Mouse (Mus musculus) ovary, postnatal 36 days (tissue): ENCODE results near the gene Nfic.
"Not testable (repeated sequence)": the region's sequence is repeated elsewhere in the genome, so short reads cannot be mapped to it uniquely, and the experiment has no call there.

Experiments used
- DNase-seq: peaks from one replicate; pipeline ENCODE4 v3.0.0; 2022; ENCODE audit warnings: low spot score, mixed read lengths

Nfic gene

DNA sequence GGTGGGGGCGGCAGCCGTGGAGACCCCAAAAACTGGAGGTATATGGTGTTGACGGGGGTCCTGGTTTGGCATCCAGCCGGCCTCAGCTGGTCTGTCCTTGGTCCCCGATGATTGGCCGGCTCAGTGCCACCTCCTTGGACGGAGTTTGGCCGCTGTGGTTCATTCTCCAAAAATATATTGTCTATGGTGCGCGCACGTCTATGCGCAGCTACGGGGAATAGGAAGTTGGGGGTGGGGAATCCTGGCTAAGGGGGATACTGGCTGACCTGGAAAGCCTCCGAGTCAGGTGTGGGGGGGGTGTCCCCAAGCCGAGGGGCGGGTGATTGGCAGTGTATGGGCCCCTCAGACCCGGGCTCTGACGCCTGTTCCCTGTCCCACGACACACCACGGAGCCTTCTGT lies 5.0 kb upstream of the Nfic start:
- DNase-seq = peak; percentile 2

DNA sequence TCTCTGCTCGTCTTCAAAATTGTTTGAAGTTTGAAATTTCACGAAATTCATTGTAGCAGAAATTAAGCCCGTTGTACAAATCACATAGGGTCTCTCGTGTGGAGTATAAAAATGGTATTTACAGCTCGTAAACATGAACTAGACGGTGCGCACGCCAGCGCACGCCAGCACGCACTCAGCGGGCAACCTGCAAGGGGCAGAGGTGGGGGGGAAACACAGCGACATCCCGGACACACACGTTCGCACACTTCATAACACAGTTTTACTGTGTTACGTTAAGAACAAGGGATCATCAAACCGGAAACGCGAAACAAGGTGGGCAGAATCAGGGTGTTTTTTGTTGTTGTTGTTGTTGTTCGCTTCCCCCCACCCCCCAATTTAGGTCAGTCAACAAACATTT lies 4.0 kb upstream of the Nfic start:
- DNase-seq = peak; percentile 1

DNA sequence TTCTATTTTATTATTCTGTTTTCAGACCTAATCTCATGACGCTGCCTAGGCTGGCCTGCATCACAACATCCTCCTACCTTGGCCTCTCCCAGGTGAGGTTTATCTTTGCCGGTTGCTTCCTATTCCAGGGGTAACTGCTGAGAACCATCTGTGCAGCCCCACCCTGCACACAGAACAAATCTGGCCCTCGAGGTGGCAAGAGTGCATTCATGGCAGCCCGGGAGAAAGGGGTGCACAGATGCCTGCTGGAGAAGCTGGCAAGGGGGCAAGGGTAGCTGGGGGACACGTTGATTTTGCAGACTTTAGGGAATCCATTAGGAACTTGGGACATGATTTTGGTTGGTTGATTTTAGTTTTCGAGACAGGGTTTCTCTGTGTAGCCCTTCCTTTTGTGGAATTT lies 2.8 kb upstream of the Nfic start:
- peak; percentile 1 for DNase-seq

DNA sequence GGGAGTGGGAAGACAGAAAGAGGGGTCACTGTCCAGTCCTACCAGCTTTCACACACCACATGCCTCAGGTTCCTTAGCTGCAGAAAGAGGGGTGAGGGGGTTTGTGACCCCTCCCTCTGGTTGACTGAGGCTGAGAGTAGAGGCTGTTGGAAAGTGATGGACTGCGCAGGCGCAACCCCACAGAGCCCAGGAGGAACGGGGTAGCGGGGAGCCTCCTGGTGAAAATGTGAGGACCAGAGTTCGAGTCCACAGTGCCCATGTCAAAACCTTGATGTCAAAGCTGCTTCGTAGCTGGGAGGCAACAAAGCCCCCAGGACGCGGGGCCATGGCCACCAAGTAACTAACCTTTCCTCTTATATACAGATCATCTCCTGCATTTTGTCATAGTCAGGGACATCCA lies 2.2 kb upstream of the Nfic start:
- peak; percentile 1 for DNase-seq

DNA sequence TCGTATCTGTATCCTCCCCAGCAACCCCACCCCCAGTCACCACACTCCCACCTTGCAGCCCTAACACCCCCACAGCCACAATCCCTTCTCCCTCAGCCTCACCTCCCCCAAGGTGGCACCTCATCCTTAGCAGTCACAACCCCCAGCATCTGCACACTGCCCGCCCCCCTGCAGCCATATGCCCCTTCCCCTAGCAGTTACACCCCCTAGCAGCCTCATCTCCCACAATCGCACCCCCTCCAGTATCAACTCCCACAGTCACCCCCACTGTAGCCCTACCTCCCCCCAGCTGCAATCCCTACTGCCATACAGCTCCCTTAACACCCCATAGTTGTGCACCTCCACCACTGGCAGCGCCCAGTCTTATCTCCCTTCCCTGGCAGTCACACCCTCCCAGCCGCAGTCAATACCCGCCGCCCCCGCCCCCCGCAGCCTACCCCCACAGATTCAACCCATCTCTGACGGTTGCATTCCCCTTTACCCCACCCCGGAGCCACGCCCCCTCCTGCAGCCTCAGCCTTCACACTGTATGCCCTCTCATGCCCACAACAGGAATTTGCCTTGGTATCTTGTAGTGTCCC lies 1.6 kb upstream of the Nfic start:
- peak; percentile 1 for DNase-seq

DNA sequence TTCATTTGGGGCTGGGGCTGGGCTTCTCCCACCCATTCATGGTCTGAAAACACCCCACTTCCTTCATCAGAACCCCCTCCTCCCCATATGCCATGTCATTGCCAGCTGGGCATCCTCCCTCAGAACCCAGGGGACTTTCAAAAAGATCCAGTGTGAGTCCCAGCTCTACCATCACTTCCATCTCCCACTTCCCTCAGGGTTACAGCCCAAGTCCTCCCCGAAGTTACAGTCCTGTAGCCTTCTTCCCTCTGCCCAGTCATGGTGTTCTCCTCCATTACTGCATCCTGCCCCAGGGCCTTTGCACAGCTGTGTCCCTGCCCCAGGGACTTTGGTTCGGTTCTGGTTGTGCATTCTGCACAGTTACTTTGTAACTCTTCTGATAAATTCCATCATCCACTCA lies 1.3 kb downstream of the Nfic start:
- no peak for DNase-seq

DNA sequence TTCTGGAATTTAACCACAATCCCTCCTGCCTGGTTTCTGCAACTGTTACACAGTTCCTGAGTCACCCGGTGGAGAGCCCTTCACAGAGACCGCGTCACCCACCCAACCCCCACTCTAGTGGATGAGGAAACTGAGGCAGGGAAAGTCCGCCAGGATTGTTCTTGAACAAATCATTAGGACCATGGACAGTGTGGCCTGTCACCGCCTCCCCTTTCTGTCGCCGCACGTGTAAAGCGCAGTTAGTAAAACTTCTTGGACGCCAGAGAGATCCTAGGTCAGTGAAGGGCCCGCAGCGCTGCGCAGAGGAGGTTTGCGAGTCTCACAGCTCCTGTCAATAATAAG lies 2.5 kb downstream of the Nfic start:
- DNase-seq = no peak

DNA sequence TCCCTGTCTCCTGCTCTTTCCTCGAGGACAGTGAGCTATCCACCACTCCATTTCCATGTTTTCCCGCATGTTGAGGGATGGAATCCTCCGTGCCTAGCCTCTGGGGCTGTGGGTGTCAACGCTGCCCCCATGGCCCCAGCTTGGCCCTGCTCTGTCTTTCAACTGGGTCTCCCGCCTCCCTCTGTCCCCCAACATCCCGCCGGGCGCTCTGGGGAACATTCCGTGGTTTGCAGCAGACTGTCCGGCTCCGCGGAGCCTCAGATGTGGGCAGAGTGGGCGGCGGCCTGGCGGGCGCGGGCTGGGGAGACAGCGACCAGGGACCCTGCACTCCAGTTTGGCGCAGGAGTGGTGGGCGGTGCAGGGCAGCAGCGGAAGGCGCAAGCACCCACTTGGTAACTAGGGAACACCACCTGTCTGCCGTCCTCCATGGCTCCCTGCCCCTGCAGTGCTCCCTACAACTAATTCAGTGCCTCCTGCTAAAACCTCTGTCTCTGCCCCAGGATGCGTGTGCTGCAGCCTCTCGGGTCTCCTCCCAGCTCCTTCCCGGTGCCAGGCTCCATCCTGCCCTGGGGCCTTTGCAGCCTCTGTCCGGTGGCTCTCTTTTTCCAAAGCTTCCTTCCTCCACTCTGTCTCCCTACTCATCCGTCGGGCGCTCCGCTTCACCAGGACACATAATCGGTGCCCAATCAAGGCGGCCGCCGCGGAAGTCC lies 3.0 kb downstream of the Nfic start:
- no peak for DNase-seq

DNA sequence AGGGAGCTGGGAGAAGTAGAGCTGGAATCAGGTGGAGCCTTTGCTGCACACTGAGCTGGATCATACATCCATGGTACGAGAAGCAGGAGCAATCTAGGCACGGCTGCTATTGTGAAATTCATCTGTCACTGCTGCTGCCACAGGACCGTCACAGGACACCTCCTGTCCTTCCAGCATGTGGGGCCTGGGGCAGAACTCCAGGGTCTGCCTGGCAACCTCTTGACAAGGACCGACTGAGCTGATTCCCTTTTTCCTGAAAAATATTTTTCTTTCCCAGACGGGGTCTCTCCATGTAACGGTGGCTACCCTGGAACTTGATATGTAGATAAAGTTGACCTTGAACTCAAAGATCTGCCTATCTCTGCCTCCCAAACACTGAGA lies 4.1 kb downstream of the Nfic start:
- no peak for DNase-seq

DNA sequence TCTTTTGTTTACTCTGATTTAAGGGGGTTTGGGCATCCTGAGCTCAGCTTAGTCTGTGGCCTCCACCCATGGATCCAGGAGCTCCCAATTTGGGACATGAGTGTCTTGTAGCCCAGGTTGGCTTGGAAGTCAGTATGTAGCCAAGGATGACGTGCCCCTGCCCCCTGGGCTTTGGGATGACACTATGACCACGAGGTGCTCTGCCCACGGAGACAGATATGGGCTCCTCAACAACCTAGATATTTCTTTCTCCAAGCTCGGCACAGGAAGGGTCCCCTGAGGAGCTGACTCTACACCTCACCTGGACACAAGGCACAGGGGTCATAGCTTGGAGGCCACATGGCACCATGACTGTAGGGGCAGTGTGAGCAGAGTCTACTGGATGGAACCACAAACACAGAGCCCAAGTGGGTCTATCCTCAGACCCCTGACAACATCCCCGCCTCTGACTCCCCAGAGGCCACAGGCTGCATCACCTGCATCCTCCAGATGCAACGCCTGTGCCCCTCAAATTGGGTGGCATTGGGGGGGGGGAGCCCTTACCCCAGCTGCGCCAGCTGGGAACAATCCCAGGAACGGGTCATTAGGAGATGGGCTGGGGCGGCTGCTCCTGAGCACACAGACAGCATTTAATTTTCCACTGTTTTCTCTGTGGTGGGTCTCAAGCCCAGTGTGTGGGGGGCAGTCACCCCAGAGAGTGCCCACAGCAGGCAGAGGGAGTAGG lies 4.6 kb downstream of the Nfic start:
- DNase-seq = peak; percentile 2

DNA sequence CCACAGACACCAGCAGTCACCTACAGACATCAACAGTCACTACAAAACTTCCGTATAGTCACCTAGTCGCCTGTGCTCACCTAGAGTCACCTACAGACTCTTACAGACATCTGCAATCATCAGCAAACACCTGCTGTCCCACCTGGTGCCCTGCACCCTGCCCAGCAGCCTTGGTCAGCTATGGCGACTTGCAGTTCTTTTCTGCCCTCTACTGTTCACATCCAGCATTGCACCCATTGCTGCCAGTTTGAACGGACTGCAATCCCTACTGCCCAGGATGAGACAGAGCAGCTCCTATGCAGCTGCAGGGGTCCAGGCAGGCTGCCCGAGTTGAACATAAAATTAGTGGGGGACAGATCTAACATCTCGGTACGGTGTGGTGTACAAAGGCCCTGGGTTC lies 5.3 kb downstream of the Nfic start:
- DNase-seq = peak; percentile 66

DNA sequence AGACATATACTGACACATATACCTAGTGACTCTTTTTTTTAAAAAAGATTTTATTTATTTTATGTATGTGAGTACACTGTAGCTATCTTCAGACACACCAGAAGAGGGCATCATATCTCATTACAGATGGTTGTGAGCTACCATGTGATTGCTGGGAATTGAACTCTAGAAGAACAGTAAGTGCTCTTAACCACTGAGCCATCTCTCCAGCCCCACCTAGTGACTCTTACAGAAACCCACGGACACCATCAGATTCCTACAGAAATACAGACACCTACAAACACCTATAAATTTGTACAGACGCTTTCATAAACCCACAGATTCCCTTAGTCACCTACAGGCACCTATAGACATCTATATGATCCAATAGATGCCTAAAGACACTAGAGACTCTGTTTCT lies 9.9 kb downstream of the Nfic start:
- DNase-seq = not testable (repeated sequence)

DNA sequence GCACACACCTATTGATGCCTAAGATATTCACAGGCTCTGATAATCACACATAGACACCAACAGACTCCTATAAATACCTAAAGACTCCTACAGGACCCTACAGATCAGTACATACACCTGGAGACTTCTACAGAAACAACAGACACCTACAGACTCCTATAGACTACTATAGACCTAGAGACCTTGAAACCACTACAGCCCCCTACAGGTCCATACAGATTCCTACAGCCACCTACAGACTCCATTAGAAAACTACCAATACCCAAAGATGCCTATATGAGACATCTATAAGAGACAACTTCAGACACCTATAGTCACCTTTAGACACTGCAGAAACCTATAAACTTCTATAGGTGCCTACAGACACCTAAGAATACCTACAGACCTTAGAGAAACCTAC lies 14.4 kb downstream of the Nfic start:
- no peak for DNase-seq

DNA sequence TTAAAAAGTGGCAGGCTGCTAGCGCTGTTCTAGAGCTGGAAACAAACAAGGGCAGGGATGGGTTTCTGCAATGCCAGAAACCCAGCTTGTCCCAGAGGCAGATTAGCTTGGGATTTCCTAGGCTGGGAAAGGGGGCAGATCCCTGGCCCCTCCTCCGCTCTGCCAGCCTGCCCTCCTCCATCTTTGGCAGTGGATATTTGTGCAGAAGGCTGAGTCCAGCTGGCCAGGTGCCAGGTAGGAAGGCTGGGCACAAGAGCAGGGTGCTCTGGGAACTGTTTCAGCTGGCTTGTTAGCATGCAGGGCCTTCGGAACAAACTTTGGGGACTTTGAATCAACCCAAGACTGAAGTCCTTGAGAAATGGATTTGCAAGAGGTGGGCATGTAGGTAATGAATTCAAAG lies 20.0 kb downstream of the Nfic start:
- DNase-seq = peak; percentile 81

DNA sequence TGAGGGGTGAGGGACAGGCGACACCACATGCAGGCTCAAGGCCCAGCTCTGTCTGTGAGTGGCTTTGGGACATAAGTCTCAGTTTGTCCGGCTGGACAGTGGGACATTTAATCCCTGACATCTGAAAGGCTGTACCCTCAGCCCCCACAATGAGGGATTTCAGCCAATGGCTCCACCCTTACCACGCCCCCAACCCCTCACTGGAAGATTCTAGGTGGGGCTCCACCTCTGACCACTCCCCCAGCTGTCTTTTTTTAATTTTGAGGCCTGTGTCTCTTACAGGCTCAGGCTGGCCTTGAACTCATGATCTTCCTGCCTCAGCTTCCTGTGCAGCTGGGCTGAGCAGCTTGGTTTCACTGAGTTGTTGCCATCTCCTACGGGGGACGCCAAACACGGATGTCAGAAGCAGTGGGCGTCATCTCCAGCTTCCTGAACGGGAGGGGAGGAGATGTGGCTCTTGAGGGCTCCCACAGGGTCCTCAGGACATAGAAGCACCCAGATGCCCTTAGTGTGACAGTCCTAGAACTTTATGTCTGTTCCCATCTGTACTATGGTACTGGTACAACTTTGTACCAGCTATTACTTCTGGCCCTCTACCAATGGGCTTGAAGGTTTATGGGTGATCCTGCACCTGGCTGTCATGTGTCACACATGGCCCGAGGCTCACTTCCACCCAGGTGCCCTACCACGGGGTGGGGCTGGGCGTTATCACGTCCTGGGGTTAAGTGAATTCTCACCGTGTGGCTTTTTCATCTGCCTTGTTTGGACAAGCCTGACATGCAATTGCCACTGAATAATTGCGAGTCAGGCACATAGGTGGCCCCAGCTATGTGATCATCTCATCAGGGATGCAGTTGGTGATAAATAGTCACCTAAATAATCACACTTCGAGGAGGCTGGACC lies 20.8 kb downstream of the Nfic start:
- peak; percentile 17 for DNase-seq

DNA sequence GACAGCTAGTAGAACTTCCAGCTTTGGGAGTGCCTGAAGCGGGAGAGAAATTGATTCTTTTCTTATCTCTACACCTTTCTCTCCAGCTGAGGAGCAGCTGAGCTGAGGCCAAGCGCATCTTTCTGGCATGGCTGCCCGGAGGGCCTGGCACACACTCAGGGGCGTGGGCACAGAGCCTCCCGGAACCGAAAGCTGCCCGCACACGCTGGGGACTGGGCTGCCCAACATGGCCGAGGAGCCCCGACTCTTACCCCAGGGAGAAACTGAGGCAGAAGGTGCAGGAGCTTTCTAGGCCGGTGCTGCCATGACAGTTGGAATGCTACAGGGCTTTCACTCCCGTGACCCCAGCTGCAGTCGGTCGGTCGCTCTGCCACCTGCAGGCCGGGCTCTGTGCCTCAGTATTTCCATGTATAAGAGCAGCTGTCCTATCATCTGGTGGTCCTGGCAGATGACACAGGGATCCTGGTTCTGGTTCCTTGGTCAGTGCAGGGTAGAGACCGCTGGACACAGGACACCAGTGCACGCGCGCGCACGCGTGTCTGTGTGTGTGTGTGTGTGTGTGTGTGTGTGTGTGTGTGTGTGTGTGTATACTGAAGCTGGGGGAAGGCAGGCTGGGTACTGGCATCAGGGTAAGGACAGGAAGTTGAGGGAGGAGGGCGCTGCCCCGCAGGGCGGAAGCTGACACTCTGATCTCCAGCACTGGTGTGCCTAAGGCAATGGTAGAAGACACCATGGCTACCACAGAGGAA lies 21.7 kb downstream of the Nfic start:
- peak; percentile 37 for DNase-seq

DNA sequence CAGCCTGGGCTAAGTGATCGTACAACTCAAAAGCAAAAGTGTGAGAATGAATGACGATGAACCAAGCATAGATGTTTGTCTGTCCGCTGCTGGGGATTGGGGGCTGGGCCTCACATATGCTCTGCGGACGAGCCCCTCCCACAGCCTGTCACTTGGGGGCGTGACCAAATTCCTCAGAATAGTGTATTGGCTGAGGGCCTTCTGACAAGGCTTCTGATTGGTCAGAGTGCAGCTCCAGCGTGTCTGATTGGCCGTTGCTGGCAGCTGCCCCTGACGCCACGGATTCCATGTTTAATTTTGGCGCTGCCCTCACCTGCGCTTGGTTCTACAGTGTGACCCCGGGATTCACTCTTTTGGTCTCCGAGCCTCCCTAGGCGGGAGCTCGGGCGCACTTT lies 22.6 kb downstream of the Nfic start:
- peak; percentile 87 for DNase-seq

DNA sequence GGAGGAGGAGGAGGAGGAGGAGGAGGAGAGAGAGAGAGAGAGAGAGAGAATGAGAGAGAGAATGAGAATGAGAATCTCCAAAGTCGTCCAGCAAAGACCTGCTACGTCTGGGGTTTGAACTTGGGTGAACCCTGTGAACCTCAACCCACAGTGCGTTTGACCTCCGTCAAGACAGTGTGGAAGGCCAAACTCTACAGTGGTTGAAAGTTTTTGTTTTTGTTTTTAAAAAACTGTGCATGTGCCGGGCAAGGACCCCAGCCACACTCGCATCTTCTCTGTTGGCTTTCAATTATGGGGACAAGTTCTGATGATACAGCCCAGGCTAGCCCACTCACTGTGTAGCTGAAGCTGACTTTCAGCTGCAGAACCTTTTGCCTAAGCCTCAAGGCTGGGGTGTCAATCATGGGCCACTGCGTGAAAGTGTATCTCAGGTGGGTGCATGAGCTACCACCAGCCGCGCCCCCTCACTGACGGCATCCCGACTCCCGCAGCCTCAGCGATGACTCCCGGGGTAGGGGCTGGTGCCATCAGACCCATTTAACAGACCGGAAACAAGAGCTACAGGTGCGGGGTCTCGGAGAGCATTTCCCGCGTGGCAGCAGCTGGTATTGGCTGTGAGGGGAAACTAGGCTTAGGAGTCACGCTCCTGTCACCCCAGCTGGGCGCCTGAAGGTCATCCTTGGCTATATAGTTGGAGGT lies 23.1 kb downstream of the Nfic start:
- DNase-seq = no peak

DNA sequence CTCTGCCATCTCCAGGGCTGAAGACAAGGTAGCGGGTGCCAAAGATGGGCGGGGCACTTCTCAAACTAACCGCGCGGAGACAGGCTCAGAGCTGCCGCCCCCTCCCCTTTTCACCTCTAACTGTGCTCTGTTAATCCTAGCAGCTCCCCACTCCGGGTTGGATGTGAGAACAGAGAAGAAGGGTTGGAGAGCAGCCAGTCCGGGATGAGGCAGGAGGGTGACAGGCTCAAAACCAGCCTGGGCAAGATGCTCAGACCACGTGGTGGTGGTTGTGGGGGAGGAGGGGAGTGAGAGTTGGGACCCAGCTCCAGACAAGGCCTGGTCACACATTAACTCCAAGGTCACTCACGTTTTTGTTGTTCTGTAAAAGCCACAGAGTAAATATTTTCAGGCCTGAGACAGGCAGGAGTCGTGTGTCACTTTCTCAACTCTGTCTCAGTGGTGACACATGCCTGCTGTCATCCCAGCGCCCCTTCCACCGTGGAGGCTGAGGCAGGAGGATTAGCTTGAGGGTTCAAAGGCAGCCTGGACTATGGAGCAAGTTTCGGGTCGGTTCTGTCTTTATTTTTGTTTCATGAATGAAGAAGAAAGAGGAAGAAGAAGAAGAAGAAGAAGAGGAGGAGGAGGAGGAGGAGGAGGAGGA lies 23.8 kb downstream of the Nfic start:
- peak; percentile 34 for DNase-seq

DNA sequence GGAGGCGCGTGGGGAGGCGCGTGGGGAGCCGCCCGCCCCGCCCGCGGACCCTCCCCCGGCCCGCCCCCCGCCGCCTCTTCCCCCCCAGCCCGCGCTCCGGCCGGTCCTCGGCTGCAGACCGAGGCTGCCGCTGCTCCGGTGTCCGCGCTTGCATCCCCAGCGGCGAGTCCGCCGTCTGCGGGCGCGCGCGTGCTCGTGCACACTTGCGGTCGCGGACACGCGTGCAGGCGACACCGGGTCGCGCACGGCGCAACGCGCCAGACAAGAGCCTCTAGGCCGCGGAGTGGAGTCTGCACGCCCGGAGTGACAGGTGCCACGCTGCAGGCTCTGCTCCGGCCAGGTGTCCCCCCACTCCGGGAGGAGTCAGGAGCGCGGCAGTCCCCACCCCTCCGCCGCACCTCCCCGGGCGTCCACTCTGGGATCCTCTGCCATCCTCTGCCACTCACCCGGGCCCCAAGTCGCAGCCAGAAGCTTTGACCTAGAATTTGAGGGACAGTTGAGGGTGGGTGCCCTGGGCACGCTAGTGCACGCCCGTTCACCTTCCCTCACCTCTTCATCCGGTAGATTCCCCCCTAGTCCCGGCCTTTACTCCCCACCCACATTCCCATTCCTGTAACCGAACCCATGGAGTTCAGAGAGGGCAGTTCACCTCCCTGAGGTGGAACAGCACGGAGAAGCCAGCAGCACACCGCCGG lies 24.5 kb downstream of the Nfic start:
- peak; percentile 65 for DNase-seq
